Mouse (Mus musculus): ENCODE data around the gene Samd7. TPM values are rescaled to one million over a fixed set of nuclear protein-coding genes. Genes with fewer than 3 reads are reported as not detected.
"Not testable (repeated sequence)": the region's sequence is repeated elsewhere in the genome, so short reads cannot be mapped to it uniquely, and the experiment has no call there.

Gene Samd7
- polyA plus RNA-seq (2016; fragmentation: Nextera tagmentation; extraction: Ambion mirVana): not detected in 2 replicates

GRCm38 (mm10) chr3:30746006-30746405, at the start of gene Samd7:
TSS of gene Samd7 (plus strand) at chr3:30746293.
- 79% methylated on average over 7 of the region's 7 CpGs for WGBS
- no peak within 1 kb of the TSS for H3K4me3 ChIP-seq (replicated peaks)
- H3K4me2 ChIP-seq: no peak within 1 kb of the TSS
- H3K9me3 ChIP-seq: peaks cover 4% of the 10 kb centered on the region; the same call in 1 of the 2 replicates
- no peak for ATAC-seq (ENCODE audit: insufficient number of reproducible peaks, insufficient read depth, low FRiP score, low TSS enrichment, low read depth)
- no peak within 1 kb of the TSS for H3K27ac ChIP-seq
- H3K4me1 ChIP-seq (replicated peaks): no peaks in the 10 kb centered on the region
- no peak within 1 kb of the TSS for H3K9ac ChIP-seq (replicated peaks)
- no peaks in the 10 kb centered on the region for H3K36me3 ChIP-seq
- no peaks in the 10 kb centered on the region for H3K27me3 ChIP-seq

DNA sequence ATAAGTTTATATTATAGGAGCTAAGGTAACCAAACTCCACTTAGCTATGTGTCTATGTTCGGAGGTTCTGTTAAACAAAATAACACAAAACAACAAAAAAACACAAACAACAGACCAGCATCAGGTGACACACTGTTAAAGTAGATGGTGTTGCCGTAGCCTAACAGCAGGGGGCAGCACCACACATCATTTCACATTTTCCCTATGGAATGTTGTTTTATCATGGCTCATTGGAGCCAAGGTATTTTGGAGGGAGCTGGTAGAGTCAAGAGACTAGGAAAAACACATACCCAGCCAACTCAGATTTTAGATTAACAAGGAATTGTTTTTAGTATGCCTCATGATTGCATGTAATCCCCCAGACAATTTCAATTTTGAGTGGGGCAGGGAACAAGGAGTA, 49.7 kb upstream of the Samd7 start:
- H3K4me2 ChIP-seq: no peak overlapping the region
- WGBS: 14% methylated on average over 2 of the region's 2 CpGs
- no peaks in the 10 kb centered on the region for H3K4me1 ChIP-seq (replicated peaks)
- no peaks in the 10 kb centered on the region for H3K27me3 ChIP-seq
- no peak for ATAC-seq (ENCODE audit: insufficient number of reproducible peaks, insufficient read depth, low FRiP score, low TSS enrichment, low read depth)
- H3K9ac ChIP-seq (replicated peaks): no peak overlapping the region
- no peak overlapping the region for H3K4me3 ChIP-seq (replicated peaks)
- H3K9me3 ChIP-seq: no peaks in the 10 kb centered on the region
- no peaks in the 10 kb centered on the region for H3K36me3 ChIP-seq
- no peak overlapping the region for H3K27ac ChIP-seq

DNA sequence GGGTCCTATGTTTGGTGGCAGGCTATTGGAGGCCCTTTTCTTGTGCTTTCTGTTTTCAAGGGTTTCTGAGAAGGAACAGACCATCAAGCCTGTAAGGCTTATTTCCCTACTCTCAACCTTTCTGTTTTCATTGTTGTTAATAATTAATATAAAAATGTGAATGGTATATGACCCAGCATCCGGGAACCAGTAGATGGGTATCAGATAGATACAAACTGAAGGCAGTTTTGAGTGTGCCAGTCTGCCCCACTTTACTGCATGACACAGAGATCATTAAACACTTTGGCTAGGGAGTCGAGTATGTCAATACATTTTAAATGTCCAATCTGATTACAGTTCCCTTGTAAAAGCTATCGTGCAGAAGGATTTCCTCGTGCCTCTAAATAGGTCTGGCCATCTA, 48.2 kb upstream of the Samd7 start:
- no peak for ATAC-seq (ENCODE audit: insufficient number of reproducible peaks, insufficient read depth, low FRiP score, low TSS enrichment, low read depth)
- no peak overlapping the region for H3K4me3 ChIP-seq (replicated peaks)
- no peaks in the 10 kb centered on the region for H3K36me3 ChIP-seq
- H3K27ac ChIP-seq: no peak overlapping the region
- 61% methylated on average over 4 of the region's 4 CpGs for WGBS
- H3K9ac ChIP-seq (replicated peaks): no peak overlapping the region
- H3K4me2 ChIP-seq: no peak overlapping the region
- no peaks in the 10 kb centered on the region for H3K9me3 ChIP-seq
- no peaks in the 10 kb centered on the region for H3K4me1 ChIP-seq (replicated peaks)
- no peaks in the 10 kb centered on the region for H3K27me3 ChIP-seq

DNA sequence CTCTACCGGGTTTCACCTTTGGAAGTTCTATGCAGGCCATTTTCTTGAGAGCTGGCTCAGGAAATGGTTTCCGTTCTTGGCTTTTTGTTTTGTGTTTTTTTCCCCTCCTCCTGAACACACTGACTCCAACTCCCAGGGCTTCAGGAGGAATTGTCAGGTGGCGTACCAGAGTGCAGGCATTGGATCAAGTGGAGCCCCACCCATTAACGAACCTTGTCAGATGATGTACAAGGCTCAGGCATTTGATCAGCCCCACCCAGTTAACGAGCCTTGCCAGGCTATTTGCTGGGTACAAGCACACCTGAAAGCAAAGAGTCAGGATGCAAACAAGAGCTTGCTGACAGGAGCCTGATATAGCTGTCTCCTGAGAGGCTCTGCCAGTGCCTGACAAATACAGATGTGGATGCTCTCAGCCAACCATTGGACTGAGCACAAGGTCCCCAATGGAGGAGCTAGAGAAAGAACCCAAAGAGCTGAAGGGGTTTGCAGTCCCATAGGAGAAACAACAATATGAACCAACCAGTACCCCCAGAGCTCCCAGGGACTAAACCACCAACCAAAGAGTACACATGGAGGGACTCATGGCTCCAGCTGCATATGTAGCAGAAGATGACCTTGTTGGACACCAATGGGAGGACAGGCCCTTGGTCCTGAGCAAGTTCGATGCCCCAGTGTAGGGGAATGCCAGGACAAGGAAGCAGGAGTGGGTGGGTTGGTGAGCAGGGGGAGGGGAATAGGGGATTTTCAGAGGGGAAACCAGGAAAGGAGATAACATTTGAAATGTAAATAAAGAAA, 46.2 kb upstream of the Samd7 start, which contains the start of gene Lrrc31:
Lrrc31 (minus strand) TSS at position 133 of the 795 bp plus-strand sequence.
- 81% methylated on average over 6 of the region's 6 CpGs for WGBS
- not testable (repeated sequence) for H3K9ac ChIP-seq (replicated peaks); H3K36me3 ChIP-seq; H3K4me1 ChIP-seq (replicated peaks); H3K27me3 ChIP-seq; H3K27ac ChIP-seq; H3K9me3 ChIP-seq; H3K4me3 ChIP-seq (replicated peaks); H3K4me2 ChIP-seq; ATAC-seq (ENCODE audit: insufficient number of reproducible peaks, insufficient read depth, low FRiP score, low TSS enrichment, low read depth)

DNA sequence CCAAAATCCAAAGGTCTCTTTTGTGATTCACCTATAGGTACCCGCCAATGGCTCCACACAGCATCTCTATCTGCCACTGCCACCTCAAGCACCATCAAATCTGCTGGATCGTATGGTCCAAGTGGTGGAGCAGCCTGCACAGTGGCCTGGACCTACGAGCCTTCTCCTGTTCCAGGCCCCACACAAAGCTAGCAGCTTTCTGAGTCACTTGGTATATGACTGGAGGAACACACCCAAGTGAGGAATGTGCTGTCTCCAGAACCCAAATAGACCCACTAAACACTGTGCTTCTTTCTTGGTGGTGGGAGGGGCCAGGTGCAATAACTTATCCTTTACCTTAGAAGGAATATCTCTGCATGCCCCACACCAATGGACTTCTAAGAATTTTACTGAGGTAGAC, 40.1 kb upstream of the Samd7 start:
- no peak overlapping the region for H3K9ac ChIP-seq (replicated peaks)
- H3K27me3 ChIP-seq: no peaks in the 10 kb centered on the region
- WGBS: 85% methylated on average over 3 of the region's 3 CpGs
- no peak overlapping the region for H3K27ac ChIP-seq
- H3K36me3 ChIP-seq: no peaks in the 10 kb centered on the region
- no peak for ATAC-seq (ENCODE audit: insufficient number of reproducible peaks, insufficient read depth, low FRiP score, low TSS enrichment, low read depth)
- no peaks in the 10 kb centered on the region for H3K4me1 ChIP-seq (replicated peaks)
- no peak overlapping the region for H3K4me2 ChIP-seq
- no peaks in the 10 kb centered on the region for H3K9me3 ChIP-seq
- H3K4me3 ChIP-seq (replicated peaks): no peak overlapping the region

- Histone ChIP-seq H3K27me3 (no peaks in the 10 kb centered on the region), H3K27ac (no peak overlapping the region), H3K9me3 (no peaks in the 10 kb centered on the region), H3K36me3 (no peaks in the 10 kb centered on the region), H3K4me2 (no peak overlapping the region), H3K4me3 (replicated peaks) (no peak overlapping the region), H3K9ac (replicated peaks) (no peak overlapping the region), H3K4me1 (replicated peaks) (no peaks in the 10 kb centered on the region)
- ATAC-seq (ENCODE audit: insufficient number of reproducible peaks, insufficient read depth, low FRiP score, low TSS enrichment, low read depth): no peak
- WGBS: 86% methylated on average over 4 of the region's 4 CpGs
Measured at GRCm38 (mm10) chr3:30706614-30707276, 39.3 kb upstream of the Samd7 start.

- Histone ChIP-seq H3K4me3 (replicated peaks) (no peak overlapping the region), H3K36me3 (no peaks in the 10 kb centered on the region), H3K4me2 (no peak overlapping the region), H3K9me3 (no peaks in the 10 kb centered on the region), H3K27ac (no peak overlapping the region), H3K9ac (replicated peaks) (no peak overlapping the region), H3K4me1 (replicated peaks) (no peaks in the 10 kb centered on the region), H3K27me3 (no peaks in the 10 kb centered on the region)
- WGBS: 83% methylated on average over 6 of the region's 6 CpGs
- ATAC-seq (ENCODE audit: insufficient number of reproducible peaks, insufficient read depth, low FRiP score, low TSS enrichment, low read depth): no peak
Measured at GRCm38 (mm10) chr3:30710191-30710590, 35.9 kb upstream of the Samd7 start.

DNA sequence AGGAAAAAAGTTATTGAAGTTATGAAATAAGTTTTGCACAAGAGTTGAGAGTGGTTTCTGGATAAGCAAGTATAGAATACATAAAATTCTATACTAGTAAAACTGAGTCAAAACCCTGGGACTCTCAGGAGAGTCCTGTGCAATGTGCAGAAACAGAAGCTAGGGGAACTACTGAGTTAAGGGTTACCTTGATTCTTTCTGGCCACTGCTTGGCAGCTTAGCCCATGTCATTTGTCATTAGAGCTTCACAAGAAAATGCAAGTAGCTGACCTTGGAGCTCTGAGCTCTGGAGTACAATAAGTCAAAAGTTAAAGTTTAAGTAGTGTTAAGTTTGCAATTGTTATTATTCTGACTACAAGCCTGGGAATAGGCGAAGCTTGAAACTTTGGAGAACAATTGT, 32.8 kb upstream of the Samd7 start:
- WGBS: 88% methylated on average over 1 of the region's 1 CpGs
- Histone ChIP-seq H3K9ac (replicated peaks) (no peak overlapping the region), H3K4me2 (no peak overlapping the region), H3K27me3 (no peaks in the 10 kb centered on the region), H3K9me3 (no peaks in the 10 kb centered on the region), H3K4me1 (replicated peaks) (no peaks in the 10 kb centered on the region), H3K27ac (no peak overlapping the region), H3K36me3 (no peaks in the 10 kb centered on the region), H3K4me3 (replicated peaks) (no peak overlapping the region)
- no peak for ATAC-seq (ENCODE audit: insufficient number of reproducible peaks, insufficient read depth, low FRiP score, low TSS enrichment, low read depth)

DNA sequence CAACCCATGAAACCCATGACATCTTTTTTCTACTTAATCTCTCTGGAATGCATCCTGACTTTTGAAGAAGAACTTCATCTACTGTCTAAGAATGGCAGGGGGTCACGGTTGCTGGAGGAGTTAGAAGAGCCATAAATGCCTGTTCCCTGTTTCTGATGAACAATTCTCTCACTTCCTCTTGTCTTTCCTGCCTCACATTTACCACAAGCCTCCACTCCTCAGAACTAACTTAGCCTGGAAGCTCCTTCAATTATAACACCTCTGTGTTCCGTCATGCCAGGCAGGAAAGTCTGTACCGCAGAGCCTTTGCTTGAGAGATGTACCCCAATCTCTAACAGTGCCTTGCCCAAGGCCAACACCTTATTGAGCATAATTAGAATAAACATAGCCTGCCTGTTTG, 27.4 kb upstream of the Samd7 start:
- 85% methylated on average over 3 of the region's 3 CpGs for WGBS
- Histone ChIP-seq H3K4me2 (no peak overlapping the region), H3K4me1 (replicated peaks) (no peaks in the 10 kb centered on the region), H3K27me3 (no peaks in the 10 kb centered on the region), H3K9me3 (no peaks in the 10 kb centered on the region), H3K36me3 (no peaks in the 10 kb centered on the region), H3K4me3 (replicated peaks) (no peak overlapping the region), H3K27ac (no peak overlapping the region), H3K9ac (replicated peaks) (no peak overlapping the region)
- no peak for ATAC-seq (ENCODE audit: insufficient number of reproducible peaks, insufficient read depth, low FRiP score, low TSS enrichment, low read depth)

- Histone ChIP-seq H3K27ac (no peak overlapping the region), H3K36me3 (no peaks in the 10 kb centered on the region), H3K9me3 (no peaks in the 10 kb centered on the region), H3K27me3 (no peaks in the 10 kb centered on the region), H3K4me2 (no peak overlapping the region), H3K9ac (replicated peaks) (no peak overlapping the region), H3K4me3 (replicated peaks) (no peak overlapping the region), H3K4me1 (replicated peaks) (no peaks in the 10 kb centered on the region)
- 80% methylated on average over 4 of the region's 4 CpGs for WGBS
- no peak for ATAC-seq (ENCODE audit: insufficient number of reproducible peaks, insufficient read depth, low FRiP score, low TSS enrichment, low read depth)
Measured at GRCm38 (mm10) chr3:30722036-30722435, 24.1 kb upstream of the Samd7 start.

DNA sequence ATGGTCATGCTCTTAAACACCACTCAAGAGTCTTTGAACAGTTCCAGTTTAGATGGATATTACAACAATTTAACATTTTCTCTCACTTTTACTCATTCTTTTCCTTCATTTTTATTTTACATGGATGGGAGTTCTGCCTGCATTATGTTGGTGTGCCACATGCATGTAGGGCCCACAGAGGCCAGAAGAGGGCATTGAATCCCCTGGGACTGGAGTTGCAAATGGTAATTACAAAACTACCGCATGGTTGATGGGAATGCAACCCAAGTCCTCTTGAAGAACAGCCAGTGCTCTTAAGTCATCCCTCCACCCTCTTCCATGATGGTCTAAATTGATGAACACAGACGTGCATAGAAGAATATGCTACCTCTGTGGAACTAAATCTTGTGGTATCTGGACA, 23.6 kb upstream of the Samd7 start:
- H3K4me3 ChIP-seq (replicated peaks): no peak overlapping the region
- H3K36me3 ChIP-seq: no peaks in the 10 kb centered on the region
- 73% methylated on average over 2 of the region's 2 CpGs for WGBS
- ATAC-seq (ENCODE audit: insufficient number of reproducible peaks, insufficient read depth, low FRiP score, low TSS enrichment, low read depth): no peak
- no peak overlapping the region for H3K27ac ChIP-seq
- no peak overlapping the region for H3K4me2 ChIP-seq
- no peaks in the 10 kb centered on the region for H3K27me3 ChIP-seq
- no peaks in the 10 kb centered on the region for H3K4me1 ChIP-seq (replicated peaks)
- H3K9ac ChIP-seq (replicated peaks): no peak overlapping the region
- H3K9me3 ChIP-seq: no peaks in the 10 kb centered on the region
